Mouse (Mus musculus): ENCODE results near the gene Tmem192.

Tmem192 gene

GRCm38 (mm10) chr8:64946820-64947697 lies at the start of gene Tmem192:
Gene Tmem192 (plus strand): TSS chr8:64947185.
- DNase-seq (ENCODE audit: low spot score) = peak; percentile 96

- no peak for DNase-seq (ENCODE audit: low spot score)
Measured at GRCm38 (mm10) chr8:64898710-64899109, 48.3 kb upstream of the Tmem192 start.

- no peak for DNase-seq (ENCODE audit: low spot score)
Measured at GRCm38 (mm10) chr8:64900645-64901044, 46.3 kb upstream of the Tmem192 start.

- DNase-seq (ENCODE audit: low spot score) = no peak
Measured at GRCm38 (mm10) chr8:64901527-64902156, 45.3 kb upstream of the Tmem192 start.

GRCm38 (mm10) chr8:64902191-64902590 lies 44.8 kb upstream of the Tmem192 start:
- DNase-seq (ENCODE audit: low spot score) = no peak

GRCm38 (mm10) chr8:64903778-64904177 lies 43.2 kb upstream of the Tmem192 start:
- no peak for DNase-seq (ENCODE audit: low spot score)

- no peak for DNase-seq (ENCODE audit: low spot score)
Measured at GRCm38 (mm10) chr8:64910026-64910425, 37.0 kb upstream of the Tmem192 start.

- DNase-seq (ENCODE audit: low spot score) = no peak
Measured at GRCm38 (mm10) chr8:64916793-64917192, 30.2 kb upstream of the Tmem192 start.

GRCm38 (mm10) chr8:64923329-64923728 lies 23.7 kb upstream of the Tmem192 start:
- no peak for DNase-seq (ENCODE audit: low spot score)

- no peak for DNase-seq (ENCODE audit: low spot score)
Measured at GRCm38 (mm10) chr8:64925762-64926161, 21.2 kb upstream of the Tmem192 start.

GRCm38 (mm10) chr8:64926355-64926754 lies 20.6 kb upstream of the Tmem192 start:
- DNase-seq (ENCODE audit: low spot score) = no peak

GRCm38 (mm10) chr8:64928938-64929337 lies 18.0 kb upstream of the Tmem192 start:
- DNase-seq (ENCODE audit: low spot score) = no peak

GRCm38 (mm10) chr8:64934997-64935396 lies 12.0 kb upstream of the Tmem192 start:
- DNase-seq (ENCODE audit: low spot score) = no peak

- no peak for DNase-seq (ENCODE audit: low spot score)
Measured at GRCm38 (mm10) chr8:64941019-64941418, 6.0 kb upstream of the Tmem192 start.

- DNase-seq (ENCODE audit: low spot score) = peak; percentile 76
Measured at GRCm38 (mm10) chr8:64941495-64941894, 5.5 kb upstream of the Tmem192 start.

GRCm38 (mm10) chr8:64942946-64943345 lies 4.0 kb upstream of the Tmem192 start:
- no peak for DNase-seq (ENCODE audit: low spot score)

- no peak for DNase-seq (ENCODE audit: low spot score)
Measured at GRCm38 (mm10) chr8:64944831-64945230, 2.2 kb upstream of the Tmem192 start.

- DNase-seq (ENCODE audit: low spot score) = no peak
Measured at GRCm38 (mm10) chr8:64945606-64946005, 1.4 kb upstream of the Tmem192 start.

- DNase-seq (ENCODE audit: low spot score) = no peak
Measured at GRCm38 (mm10) chr8:64946441-64946819, 555 bp upstream of the Tmem192 start.

- DNase-seq (ENCODE audit: low spot score) = no peak
Measured at GRCm38 (mm10) chr8:64947698-64948034, 681 bp downstream of the Tmem192 start.

GRCm38 (mm10) chr8:64948371-64948770 lies 1.4 kb downstream of the Tmem192 start:
- no peak for DNase-seq (ENCODE audit: low spot score)

- DNase-seq (ENCODE audit: low spot score) = no peak
Measured at GRCm38 (mm10) chr8:64952101-64952500, 5.1 kb downstream of the Tmem192 start.

GRCm38 (mm10) chr8:64959025-64959424 lies 12.0 kb downstream of the Tmem192 start:
- DNase-seq (ENCODE audit: low spot score) = no peak

GRCm38 (mm10) chr8:64962836-64963235 lies 15.9 kb downstream of the Tmem192 start:
- no peak for DNase-seq (ENCODE audit: low spot score)

Measured in urinary bladder, postnatal 25 days (tissue).